Mouse (Mus musculus): Measurements from ENCODE around the gene Wscd2. TPM values are rescaled to one million over a fixed set of nuclear protein-coding genes. Genes with fewer than 3 reads are reported as not detected.
A peak's percentile ranks its signal among the peaks of the same experiment; 100 is the strongest.

The Wscd2 gene
- polyA plus RNA-seq, 1 experiment = 13.6 TPM

DNA sequence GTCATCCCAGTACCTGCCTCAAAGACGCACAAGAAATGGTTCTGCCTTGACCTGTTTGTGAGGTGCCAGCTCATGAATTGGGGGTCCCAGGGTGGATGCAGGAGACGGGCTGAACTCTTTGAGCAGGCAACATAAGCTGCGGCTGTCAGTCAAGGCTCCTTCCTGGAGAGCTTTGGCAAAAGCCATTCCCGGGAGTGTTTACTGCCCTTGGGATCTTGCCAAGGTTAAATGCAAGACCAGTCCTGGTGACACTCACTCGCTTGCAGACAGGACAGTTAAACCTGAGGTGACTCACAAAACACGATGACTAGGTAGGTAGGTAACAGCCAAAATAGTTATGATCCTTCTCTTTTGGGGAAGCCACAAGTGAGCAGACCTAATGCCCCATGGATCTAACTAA lies 30.9 kb downstream of the Wscd2 start:
- TF ChIP-seq CTCF (IDR thresholded peaks at IDR 0.05; ENCODE audit: control insufficient read depth, insufficient read depth, insufficient replicate concordance, low read depth, low read length) (no peak), POLR2A (IDR thresholded peaks at IDR 0.05; ENCODE audit: control insufficient read depth, low read depth, low read length) (no peak)
- Histone ChIP-seq H3K27me3 (ENCODE audit: control insufficient read depth, insufficient read depth, low read length) (no peaks in the 10 kb centered on the region), H3K27ac (ENCODE audit: control insufficient read depth, insufficient read depth, low read depth, low read length) (no peak overlapping the region), H3K4me1 (ENCODE audit: control insufficient read depth, insufficient read depth, low read length) (peaks cover 4% of the 10 kb centered on the region; the same call in 1 of the 2 replicates), H3K4me3 (ENCODE audit: control insufficient read depth, low read depth, low read length) (no peak overlapping the region), H3K36me3 (ENCODE audit: control insufficient read depth, insufficient read depth, low read length) (no peaks in the 10 kb centered on the region)

DNA sequence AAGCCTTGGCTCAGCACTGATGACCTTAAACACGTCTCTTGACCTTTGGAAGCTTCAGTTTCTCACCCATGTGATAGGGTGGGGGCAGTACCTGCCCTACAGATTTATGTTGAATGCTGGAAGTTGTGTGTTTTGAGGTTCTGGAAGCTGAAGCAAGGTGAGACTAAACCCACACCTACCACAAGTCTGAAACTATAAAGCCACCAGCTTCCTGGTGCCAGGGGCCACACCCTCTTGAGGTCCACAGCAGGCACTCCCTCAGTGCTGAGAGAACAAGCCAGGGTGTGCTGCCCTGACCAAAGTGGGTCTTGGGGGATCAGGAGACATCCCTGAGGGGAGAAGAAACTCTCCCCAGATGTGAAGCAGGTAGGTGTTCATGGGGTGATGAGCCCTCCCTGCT lies 48.7 kb downstream of the Wscd2 start:
- Histone ChIP-seq H3K27me3 (ENCODE audit: control insufficient read depth, insufficient read depth, low read length) (no peaks in the 10 kb centered on the region), H3K4me1 (ENCODE audit: control insufficient read depth, insufficient read depth, low read length) (no peaks in the 10 kb centered on the region), H3K36me3 (ENCODE audit: control insufficient read depth, insufficient read depth, low read length) (no peaks in the 10 kb centered on the region), H3K4me3 (ENCODE audit: control insufficient read depth, low read depth, low read length) (no peak overlapping the region), H3K27ac (ENCODE audit: control insufficient read depth, insufficient read depth, low read depth, low read length) (no peak overlapping the region)
- TF ChIP-seq POLR2A (IDR thresholded peaks at IDR 0.05; ENCODE audit: control insufficient read depth, low read depth, low read length) (no peak), CTCF (IDR thresholded peaks at IDR 0.05; ENCODE audit: control insufficient read depth, insufficient read depth, insufficient replicate concordance, low read depth, low read length) (no peak)

DNA sequence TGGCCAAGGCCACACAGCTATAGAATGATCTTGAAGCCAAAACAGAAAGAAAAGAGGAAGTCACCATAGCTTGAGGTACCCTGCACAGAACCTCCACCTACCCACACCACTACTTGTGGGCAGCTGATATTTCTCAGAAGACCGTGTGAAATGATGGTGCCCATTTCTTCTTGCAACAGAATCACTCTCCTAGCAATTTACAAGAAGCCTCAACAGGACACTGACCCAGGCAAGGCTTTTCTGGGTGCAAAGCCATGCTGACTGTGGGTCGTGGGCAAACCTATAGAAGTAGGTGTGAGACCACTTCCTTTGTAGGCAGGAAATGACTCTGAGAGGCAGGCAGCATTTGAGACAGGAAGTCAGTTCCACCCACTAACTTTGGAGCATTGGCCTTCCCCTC lies 49.3 kb downstream of the Wscd2 start:
- TF ChIP-seq CTCF (IDR thresholded peaks at IDR 0.05; ENCODE audit: control insufficient read depth, insufficient read depth, insufficient replicate concordance, low read depth, low read length) (no peak), POLR2A (IDR thresholded peaks at IDR 0.05; ENCODE audit: control insufficient read depth, low read depth, low read length) (no peak)
- Histone ChIP-seq H3K4me1 (ENCODE audit: control insufficient read depth, insufficient read depth, low read length) (no peaks in the 10 kb centered on the region), H3K27ac (ENCODE audit: control insufficient read depth, insufficient read depth, low read depth, low read length) (no peak overlapping the region), H3K36me3 (ENCODE audit: control insufficient read depth, insufficient read depth, low read length) (no peaks in the 10 kb centered on the region), H3K27me3 (ENCODE audit: control insufficient read depth, insufficient read depth, low read length) (no peaks in the 10 kb centered on the region), H3K4me3 (ENCODE audit: control insufficient read depth, low read depth, low read length) (no peak overlapping the region)

DNA sequence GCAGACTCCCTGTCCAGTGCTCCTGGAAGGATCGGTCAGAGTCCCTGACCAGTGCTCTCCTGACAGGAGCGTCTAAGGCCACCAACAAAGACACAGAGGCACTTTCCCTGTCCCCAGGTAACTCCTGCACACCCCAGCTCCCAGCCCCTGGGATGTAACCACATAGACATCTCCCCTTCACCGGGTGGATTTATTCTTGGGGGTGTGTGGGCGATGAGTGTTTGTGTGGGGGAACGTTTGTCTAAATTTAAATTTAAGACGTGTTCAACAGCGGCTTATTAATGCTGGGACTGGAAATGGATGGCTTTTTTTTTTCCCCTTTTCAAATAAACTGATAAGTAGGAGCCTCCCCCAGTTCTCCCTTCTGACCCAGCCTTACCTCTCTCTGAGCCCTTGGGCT lies 49.7 kb downstream of the Wscd2 start:
- Histone ChIP-seq H3K27me3 (ENCODE audit: control insufficient read depth, insufficient read depth, low read length) (no peaks in the 10 kb centered on the region), H3K4me3 (ENCODE audit: control insufficient read depth, low read depth, low read length) (no peak overlapping the region), H3K36me3 (ENCODE audit: control insufficient read depth, insufficient read depth, low read length) (no peaks in the 10 kb centered on the region), H3K27ac (ENCODE audit: control insufficient read depth, insufficient read depth, low read depth, low read length) (no peak overlapping the region), H3K4me1 (ENCODE audit: control insufficient read depth, insufficient read depth, low read length) (no peaks in the 10 kb centered on the region)
- TF ChIP-seq POLR2A (IDR thresholded peaks at IDR 0.05; ENCODE audit: control insufficient read depth, low read depth, low read length) (no peak), CTCF (IDR thresholded peaks at IDR 0.05; ENCODE audit: control insufficient read depth, insufficient read depth, insufficient replicate concordance, low read depth, low read length) (no peak)

DNA sequence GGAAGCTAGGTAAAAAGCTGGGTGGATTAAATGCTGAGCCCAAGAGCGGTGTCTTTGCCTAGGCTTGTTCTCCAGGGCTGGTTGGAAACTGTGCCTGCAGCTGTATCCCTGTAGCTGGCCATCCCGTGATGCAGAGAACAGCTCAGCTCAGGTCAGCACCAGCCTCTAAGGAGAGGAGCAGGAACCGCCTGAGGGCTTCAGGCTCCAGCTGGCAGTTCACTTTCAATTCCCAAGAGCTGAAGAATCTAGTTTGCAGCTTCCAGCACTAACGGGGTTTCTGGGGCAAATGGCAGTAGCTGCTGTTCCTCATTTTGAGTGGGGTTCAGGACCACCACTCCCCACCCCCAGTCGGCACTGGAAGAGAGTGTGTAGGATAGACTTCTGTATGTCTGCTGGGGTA lies 51.1 kb downstream of the Wscd2 start:
- Histone ChIP-seq H3K36me3 (ENCODE audit: control insufficient read depth, insufficient read depth, low read length) (no peaks in the 10 kb centered on the region), H3K4me3 (ENCODE audit: control insufficient read depth, low read depth, low read length) (no peak overlapping the region), H3K27me3 (ENCODE audit: control insufficient read depth, insufficient read depth, low read length) (no peaks in the 10 kb centered on the region), H3K27ac (ENCODE audit: control insufficient read depth, insufficient read depth, low read depth, low read length) (no peak overlapping the region), H3K4me1 (ENCODE audit: control insufficient read depth, insufficient read depth, low read length) (no peaks in the 10 kb centered on the region)
- TF ChIP-seq CTCF (IDR thresholded peaks at IDR 0.05; ENCODE audit: control insufficient read depth, insufficient read depth, insufficient replicate concordance, low read depth, low read length) = no peak
- no peak for TF ChIP-seq POLR2A (IDR thresholded peaks at IDR 0.05; ENCODE audit: control insufficient read depth, low read depth, low read length)

DNA sequence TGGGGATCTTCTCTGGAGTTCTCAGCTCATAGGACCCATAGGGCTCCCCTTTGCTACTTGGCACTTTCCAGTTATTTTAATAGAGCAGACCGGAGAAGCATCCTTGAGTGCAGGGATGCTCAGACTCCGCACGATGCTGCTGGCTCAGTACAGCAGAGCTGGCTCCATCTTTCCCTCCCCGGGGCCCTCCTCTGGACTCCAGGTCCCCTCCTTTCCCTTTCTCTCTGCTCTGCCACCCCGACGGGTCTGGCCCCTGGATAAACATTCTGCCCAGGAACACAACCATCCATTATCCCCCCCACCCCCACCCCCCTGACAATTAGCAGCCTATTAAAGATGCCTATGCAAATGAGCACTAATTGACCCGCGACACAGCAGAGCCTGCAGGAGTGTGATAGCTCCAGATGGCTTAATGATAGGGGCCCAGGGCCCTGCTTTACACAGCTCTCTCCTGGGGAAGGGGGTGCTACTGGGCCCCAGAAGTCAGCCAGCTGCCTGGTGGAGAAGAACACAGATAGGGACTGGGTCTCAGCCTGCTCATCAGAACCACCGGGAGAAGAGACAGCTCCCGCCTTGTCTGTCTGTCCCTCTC lies 52.8 kb downstream of the Wscd2 start:
- no peak for TF ChIP-seq CTCF (IDR thresholded peaks at IDR 0.05; ENCODE audit: control insufficient read depth, insufficient read depth, insufficient replicate concordance, low read depth, low read length)
- no peak for TF ChIP-seq POLR2A (IDR thresholded peaks at IDR 0.05; ENCODE audit: control insufficient read depth, low read depth, low read length)
- Histone ChIP-seq H3K4me1 (ENCODE audit: control insufficient read depth, insufficient read depth, low read length) (no peaks in the 10 kb centered on the region), H3K27me3 (ENCODE audit: control insufficient read depth, insufficient read depth, low read length) (no peaks in the 10 kb centered on the region), H3K36me3 (ENCODE audit: control insufficient read depth, insufficient read depth, low read length) (no peaks in the 10 kb centered on the region), H3K4me3 (ENCODE audit: control insufficient read depth, low read depth, low read length) (no peak overlapping the region), H3K27ac (ENCODE audit: control insufficient read depth, insufficient read depth, low read depth, low read length) (no peak overlapping the region)

DNA sequence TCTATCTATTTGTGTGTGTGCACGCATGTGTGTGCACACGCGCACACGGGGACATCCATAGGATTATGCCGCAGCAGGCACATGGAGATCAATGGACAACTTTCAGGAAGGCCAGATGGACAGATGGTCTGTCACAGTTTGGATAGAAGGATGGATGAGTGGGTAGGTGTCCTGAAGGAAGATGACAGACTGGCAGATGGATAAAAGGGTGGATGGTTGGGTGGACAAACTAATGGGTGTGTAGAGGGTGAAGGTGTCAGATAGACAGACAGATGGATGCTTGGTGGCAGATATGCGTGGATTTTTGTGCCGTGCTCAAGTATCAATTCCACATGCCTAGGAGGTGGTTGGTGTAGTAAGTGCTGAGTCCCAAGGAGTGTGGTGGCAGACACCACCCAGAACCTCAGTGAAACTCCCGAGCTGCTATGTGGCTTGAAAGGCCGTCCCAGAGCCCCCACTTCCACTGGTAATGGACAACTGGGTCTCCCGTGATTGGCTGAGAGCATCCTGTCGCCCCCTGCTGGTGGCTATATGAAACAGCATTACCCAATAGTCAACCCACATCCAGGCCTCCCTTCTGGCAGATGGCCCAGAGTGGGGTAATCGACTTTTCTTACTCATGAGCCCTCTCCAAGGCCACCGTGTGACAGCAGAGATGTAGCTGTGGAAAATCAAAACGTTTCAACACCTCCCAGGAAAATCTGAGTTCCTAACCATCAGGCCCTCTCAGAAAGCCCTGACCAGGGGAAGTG lies 58.0 kb downstream of the Wscd2 start:
- H3K27ac ChIP-seq (ENCODE audit: control insufficient read depth, insufficient read depth, low read depth, low read length) = no peak overlapping the region
- H3K36me3 ChIP-seq (ENCODE audit: control insufficient read depth, insufficient read depth, low read length) = no peaks in the 10 kb centered on the region
- H3K4me3 ChIP-seq (ENCODE audit: control insufficient read depth, low read depth, low read length) = no peak overlapping the region
- TF ChIP-seq POLR2A (IDR thresholded peaks at IDR 0.05; ENCODE audit: control insufficient read depth, low read depth, low read length) (no peak), CTCF (IDR thresholded peaks at IDR 0.05; ENCODE audit: control insufficient read depth, insufficient read depth, insufficient replicate concordance, low read depth, low read length) (peak; percentile 85)
- H3K27me3 ChIP-seq (ENCODE audit: control insufficient read depth, insufficient read depth, low read length) = no peaks in the 10 kb centered on the region
- H3K4me1 ChIP-seq (ENCODE audit: control insufficient read depth, insufficient read depth, low read length) = no peaks in the 10 kb centered on the region; the same call in 1 of the 2 replicates

Data from testis, adult 2 months (tissue).